Mouse (Mus musculus): ENCODE measurements around the gene Jagn1. TPM values are rescaled to one million over a fixed set of nuclear protein-coding genes. Genes with fewer than 3 reads are reported as not detected.

The Jagn1 gene
- polyA plus RNA-seq, 1 experiment = 14.4 TPM

GRCm38 (mm10) chr6:113455007-113455406 is 12.6 kb downstream of the Jagn1 start:
- 22% methylated on average over 5 of the region's 5 CpGs for WGBS
- no peaks in the 10 kb centered on the region; the same call in none of the 2 replicates for H3K4me1 ChIP-seq (ENCODE audit: control insufficient read depth, insufficient read depth, low read length)
- no peak overlapping the region for H3K27ac ChIP-seq (ENCODE audit: control insufficient read depth, insufficient read depth, low read depth, low read length, poor library complexity)
- TF ChIP-seq POLR2A (IDR thresholded peaks at IDR 0.05; ENCODE audit: borderline replicate concordance, control insufficient read depth, low read depth, low read length) = no peak
- no peak for TF ChIP-seq CTCF (IDR thresholded peaks at IDR 0.05; ENCODE audit: control insufficient read depth, insufficient read depth, low read length)
- no peak overlapping the region for H3K4me3 ChIP-seq (replicated peaks; ENCODE audit: control insufficient read depth, low read depth, low read length)

GRCm38 (mm10) chr6:113457952-113458534 is 15.7 kb downstream of the Jagn1 start, which contains the start of gene Il17re:
TSS of gene Il17re (plus strand) at chr6:113458484.
- WGBS = 6% methylated on average over 10 of the region's 10 CpGs
- no peak within 1 kb of the TSS for H3K27ac ChIP-seq (ENCODE audit: control insufficient read depth, insufficient read depth, low read depth, low read length, poor library complexity)
- H3K4me1 ChIP-seq (ENCODE audit: control insufficient read depth, insufficient read depth, low read length) = no peaks in the 10 kb centered on the region; the same call in none of the 2 replicates
- H3K4me3 ChIP-seq (replicated peaks; ENCODE audit: control insufficient read depth, low read depth, low read length) = no peak within 1 kb of the TSS
- TF ChIP-seq CTCF (IDR thresholded peaks at IDR 0.05; ENCODE audit: control insufficient read depth, insufficient read depth, low read length) (no peak), POLR2A (IDR thresholded peaks at IDR 0.05; ENCODE audit: borderline replicate concordance, control insufficient read depth, low read depth, low read length) (no peak)

- TF ChIP-seq POLR2A (IDR thresholded peaks at IDR 0.05; ENCODE audit: borderline replicate concordance, control insufficient read depth, low read depth, low read length) (no peak), CTCF (IDR thresholded peaks at IDR 0.05; ENCODE audit: control insufficient read depth, insufficient read depth, low read length) (no peak)
- Histone ChIP-seq H3K4me1 (ENCODE audit: control insufficient read depth, insufficient read depth, low read length) (no peaks in the 10 kb centered on the region; the same call in none of the 2 replicates), H3K27ac (ENCODE audit: control insufficient read depth, insufficient read depth, low read depth, low read length, poor library complexity) (no peak overlapping the region), H3K4me3 (replicated peaks; ENCODE audit: control insufficient read depth, low read depth, low read length) (no peak overlapping the region)
- 35% methylated on average over 10 of the region's 10 CpGs for whole genome bisulfite sequencing
Measured at GRCm38 (mm10) chr6:113458635-113459034, 16.3 kb downstream of the Jagn1 start.

GRCm38 (mm10) chr6:113464040-113464439 is 21.7 kb downstream of the Jagn1 start:
- H3K27ac ChIP-seq (ENCODE audit: control insufficient read depth, insufficient read depth, low read depth, low read length, poor library complexity) = no peak overlapping the region
- no peak overlapping the region for H3K4me3 ChIP-seq (replicated peaks; ENCODE audit: control insufficient read depth, low read depth, low read length)
- TF ChIP-seq CTCF (IDR thresholded peaks at IDR 0.05; ENCODE audit: control insufficient read depth, insufficient read depth, low read length) (no peak), POLR2A (IDR thresholded peaks at IDR 0.05; ENCODE audit: borderline replicate concordance, control insufficient read depth, low read depth, low read length) (no peak)
- WGBS = 73% methylated on average over 7 of the region's 7 CpGs
- H3K4me1 ChIP-seq (ENCODE audit: control insufficient read depth, insufficient read depth, low read length) = peaks cover 2% of the 10 kb centered on the region

- 76% methylated on average over 5 of the region's 5 CpGs for WGBS
- H3K4me3 ChIP-seq (replicated peaks; ENCODE audit: control insufficient read depth, low read depth, low read length) = no peak overlapping the region
Measured at GRCm38 (mm10) chr6:113465602-113466001, 23.2 kb downstream of the Jagn1 start.

GRCm38 (mm10) chr6:113468512-113468911 is 26.1 kb downstream of the Jagn1 start:
- TF ChIP-seq POLR2A (IDR thresholded peaks at IDR 0.05; ENCODE audit: borderline replicate concordance, control insufficient read depth, low read depth, low read length) (no peak), CTCF (IDR thresholded peaks at IDR 0.05; ENCODE audit: control insufficient read depth, insufficient read depth, low read length) (no peak)

More at GRCm38 (mm10) chr6:113465602-113466001, 23.2 kb downstream of the Jagn1 start:
- Histone ChIP-seq H3K27ac (ENCODE audit: control insufficient read depth, insufficient read depth, low read depth, low read length, poor library complexity) (no peak overlapping the region), H3K4me1 (ENCODE audit: control insufficient read depth, insufficient read depth, low read length) (peaks cover 4% of the 10 kb centered on the region)
- TF ChIP-seq POLR2A (IDR thresholded peaks at IDR 0.05; ENCODE audit: borderline replicate concordance, control insufficient read depth, low read depth, low read length) = no peak
- no peak for TF ChIP-seq CTCF (IDR thresholded peaks at IDR 0.05; ENCODE audit: control insufficient read depth, insufficient read depth, low read length)

GRCm38 (mm10) chr6:113469021-113469420 is 26.7 kb downstream of the Jagn1 start:
- 11% methylated on average over 9 of the region's 9 CpGs for WGBS
- TF ChIP-seq CTCF (IDR thresholded peaks at IDR 0.05; ENCODE audit: control insufficient read depth, insufficient read depth, low read length) = peak; percentile 82
- TF ChIP-seq POLR2A (IDR thresholded peaks at IDR 0.05; ENCODE audit: borderline replicate concordance, control insufficient read depth, low read depth, low read length) = no peak
- H3K4me1 ChIP-seq (ENCODE audit: control insufficient read depth, insufficient read depth, low read length) = peaks cover 4% of the 10 kb centered on the region
- no peak overlapping the region for H3K27ac ChIP-seq (ENCODE audit: control insufficient read depth, insufficient read depth, low read depth, low read length, poor library complexity)
- no peak overlapping the region for H3K4me3 ChIP-seq (replicated peaks; ENCODE audit: control insufficient read depth, low read depth, low read length)

More at GRCm38 (mm10) chr6:113468512-113468911, 26.1 kb downstream of the Jagn1 start:
- Histone ChIP-seq H3K4me1 (ENCODE audit: control insufficient read depth, insufficient read depth, low read length) (peaks cover 4% of the 10 kb centered on the region), H3K4me3 (replicated peaks; ENCODE audit: control insufficient read depth, low read depth, low read length) (no peak overlapping the region), H3K27ac (ENCODE audit: control insufficient read depth, insufficient read depth, low read depth, low read length, poor library complexity) (no peak overlapping the region)
- 64% methylated on average over 3 of the region's 3 CpGs for WGBS

GRCm38 (mm10) chr6:113469432-113469831 is 27.1 kb downstream of the Jagn1 start:
- H3K4me3 ChIP-seq (replicated peaks; ENCODE audit: control insufficient read depth, low read depth, low read length) = peak overlapping the region; percentile 29
- TF ChIP-seq CTCF (IDR thresholded peaks at IDR 0.05; ENCODE audit: control insufficient read depth, insufficient read depth, low read length) (peak; percentile 88), POLR2A (IDR thresholded peaks at IDR 0.05; ENCODE audit: borderline replicate concordance, control insufficient read depth, low read depth, low read length) (no peak)

More at GRCm38 (mm10) chr6:113469432-113469831, 27.1 kb downstream of the Jagn1 start:
- peaks cover 4% of the 10 kb centered on the region for H3K4me1 ChIP-seq (ENCODE audit: control insufficient read depth, insufficient read depth, low read length)
- whole genome bisulfite sequencing = 8% methylated on average over 31 of the region's 31 CpGs
- no peak overlapping the region for H3K27ac ChIP-seq (ENCODE audit: control insufficient read depth, insufficient read depth, low read depth, low read length, poor library complexity)
